Mouse (Mus musculus) embryo, embryonic 11.5 days (tissue): ENCODE results near the gene Lyrm4.

Source experiments
- DNase-seq: peaks from one replicate; pipeline ENCODE4 v3.0.0-alpha.2; 2012; ENCODE audit warnings: low read depth, low spot score

The Lyrm4 gene

GRCm38 (mm10) chr13:36105591-36105990, 11.7 kb downstream of the Lyrm4 start:
- no peak for DNase-seq

- DNase-seq: no peak
Measured at GRCm38 (mm10) chr13:36096684-36097383, 20.5 kb downstream of the Lyrm4 start.

GRCm38 (mm10) chr13:36088168-36088567, 29.2 kb downstream of the Lyrm4 start:
- DNase-seq: no peak

DNA sequence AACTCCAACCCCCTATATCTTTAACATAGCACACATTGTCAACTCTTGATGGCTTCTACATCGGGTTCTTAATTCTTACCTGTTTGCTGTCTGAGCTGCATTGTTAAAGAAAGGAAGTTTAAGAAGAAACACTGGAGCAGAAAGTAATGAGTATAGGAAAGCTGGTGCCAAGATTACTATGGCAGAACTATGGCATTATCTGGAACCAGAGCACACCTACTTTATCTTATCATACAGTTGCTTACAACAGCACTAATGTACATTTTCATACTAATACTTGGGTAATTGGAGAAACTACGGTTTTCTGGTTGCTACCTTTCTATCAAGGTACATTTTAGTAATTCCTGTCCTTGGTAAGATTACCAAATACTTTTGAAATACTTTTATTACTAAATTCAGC, 29.9 kb downstream of the Lyrm4 start:
- DNase-seq: no peak

DNA sequence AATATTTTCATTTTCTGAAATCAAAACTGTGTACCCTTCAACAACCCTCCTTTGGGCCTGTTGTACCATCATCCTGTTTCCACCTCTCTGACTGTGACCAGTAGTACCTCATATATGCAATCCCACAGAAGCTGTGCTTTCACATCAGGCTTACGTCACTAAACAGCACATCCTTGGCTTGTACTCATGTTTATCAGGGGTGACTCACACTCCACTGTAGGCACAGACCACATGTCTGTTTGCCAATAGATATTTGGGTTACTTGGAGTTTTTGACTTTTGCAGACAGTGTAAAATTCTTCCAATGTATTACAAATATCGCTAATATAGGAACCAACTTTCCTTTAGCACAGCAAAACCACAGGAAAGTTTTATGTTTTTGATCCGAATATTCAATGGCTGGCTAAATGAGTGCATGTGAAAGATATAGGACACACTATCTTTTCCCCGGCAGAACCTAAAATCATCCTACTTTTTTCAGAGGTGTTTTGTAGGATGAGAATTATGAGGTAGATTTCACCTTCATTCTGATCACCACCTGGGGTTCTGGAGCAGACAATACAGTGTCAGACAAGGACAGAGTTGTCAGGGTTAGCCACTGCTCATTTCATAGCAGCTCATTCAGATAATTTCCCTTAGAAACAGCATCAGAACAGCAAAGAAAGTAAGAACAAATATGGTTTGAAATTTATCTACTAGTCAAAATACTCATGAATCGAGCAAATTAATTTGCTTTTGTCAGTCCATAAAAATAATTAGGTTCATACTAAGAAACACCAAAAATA, 30.5 kb downstream of the Lyrm4 start:
- no peak for DNase-seq

DNA sequence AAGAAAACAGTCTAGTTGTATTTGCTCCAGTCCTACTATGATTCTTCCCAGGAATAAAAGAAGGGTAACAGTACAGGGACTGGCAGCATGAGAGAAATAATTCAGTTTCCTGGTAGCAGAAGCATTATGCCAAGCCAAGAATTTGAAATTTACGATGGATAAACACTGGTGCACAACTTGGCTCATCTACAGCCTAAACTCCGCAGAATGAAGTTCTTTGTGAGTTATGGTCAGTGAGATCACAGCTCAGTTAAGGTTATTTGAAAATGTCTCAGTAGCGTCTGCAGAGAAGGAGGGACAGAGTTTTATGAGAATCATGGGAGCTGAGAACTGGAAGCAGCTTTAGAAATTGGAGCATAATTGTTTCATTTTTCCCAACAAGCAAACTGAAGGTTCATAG, 31.4 kb downstream of the Lyrm4 start:
- no peak for DNase-seq

DNA sequence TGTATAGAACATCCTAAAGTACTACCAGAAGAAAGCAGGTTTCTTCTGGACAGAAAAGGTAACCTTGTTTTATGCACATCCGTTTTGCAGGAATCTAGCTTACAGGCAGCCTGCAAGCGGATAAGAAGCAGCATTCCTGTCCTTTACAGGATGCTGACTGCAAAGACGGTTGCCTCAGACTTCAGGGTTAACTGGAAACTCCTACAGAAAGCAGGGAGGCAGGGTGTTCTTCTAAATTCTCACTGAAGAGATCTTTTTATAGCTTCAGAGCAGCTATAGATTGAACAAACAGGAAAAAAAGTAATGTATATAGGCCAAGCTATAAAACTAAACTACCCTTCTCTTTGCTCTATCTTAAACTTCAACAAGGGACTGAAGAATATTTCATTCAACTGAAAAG, 32.6 kb downstream of the Lyrm4 start:
- no peak for DNase-seq

GRCm38 (mm10) chr13:36081591-36081990, 35.7 kb downstream of the Lyrm4 start:
- no peak for DNase-seq

DNA sequence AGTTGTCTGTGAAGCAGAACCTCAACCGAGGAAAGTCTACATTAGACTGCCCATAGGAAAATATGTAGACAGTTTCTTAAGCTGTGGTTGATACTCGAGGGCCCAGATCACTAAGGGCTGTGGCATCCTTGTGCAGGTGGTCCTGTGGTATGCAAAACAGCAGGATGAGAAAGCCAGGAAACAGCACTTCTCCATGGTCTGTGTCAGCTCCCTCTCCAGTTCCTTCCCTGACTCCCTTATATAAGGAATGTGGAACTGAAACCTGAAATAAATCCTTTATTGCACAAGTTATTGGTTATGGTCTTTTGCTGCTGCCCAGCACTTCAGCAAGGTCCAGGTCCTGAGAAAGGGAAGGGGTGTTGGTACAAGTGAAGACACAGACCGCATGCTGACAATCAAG, 42.8 kb downstream of the Lyrm4 start:
- no peak for DNase-seq

- no peak for DNase-seq
Measured at GRCm38 (mm10) chr13:36066676-36067075, 50.6 kb downstream of the Lyrm4 start.

DNA sequence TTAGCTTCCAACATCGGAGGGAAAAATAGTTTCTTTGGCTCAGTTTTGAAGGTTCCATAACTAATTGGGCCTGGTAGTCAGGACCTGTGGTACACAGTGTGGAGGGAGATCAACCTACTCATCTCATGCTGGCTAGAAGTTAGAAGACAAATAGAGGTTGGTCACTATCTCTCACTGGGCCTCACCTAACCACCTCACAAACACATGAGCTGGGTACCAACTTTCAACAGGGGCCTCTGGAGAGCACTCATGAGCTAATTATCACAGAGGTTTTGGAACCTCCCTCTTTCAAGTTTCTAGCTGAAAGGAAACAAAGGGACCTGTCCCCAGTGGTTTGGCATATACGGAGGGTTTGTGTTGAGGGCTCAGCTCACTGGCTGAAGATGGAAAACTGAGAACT, 59.8 kb downstream of the Lyrm4 start:
- DNase-seq: no peak

DNA sequence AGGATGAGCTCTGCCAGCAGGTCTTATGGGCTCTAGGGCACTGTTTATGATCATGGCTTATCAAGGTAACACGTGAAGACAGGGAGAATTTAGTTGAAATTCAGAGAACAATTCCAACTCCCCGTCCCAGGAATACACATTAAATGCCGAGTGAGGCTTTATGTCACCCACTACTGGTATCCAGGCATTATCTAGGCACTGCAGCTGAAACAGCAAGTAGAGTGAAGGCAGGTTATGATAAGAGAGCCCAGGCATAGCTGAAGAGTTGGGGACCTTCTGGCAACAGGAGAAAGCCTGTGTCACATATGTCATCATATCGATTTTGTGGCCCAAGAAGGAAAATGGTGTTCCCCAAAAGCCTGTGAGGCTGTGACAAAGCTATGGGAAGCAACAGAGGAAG, 60.4 kb downstream of the Lyrm4 start:
- no peak for DNase-seq

GRCm38 (mm10) chr13:36056509-36056908, 60.8 kb downstream of the Lyrm4 start:
- DNase-seq: no peak

DNA sequence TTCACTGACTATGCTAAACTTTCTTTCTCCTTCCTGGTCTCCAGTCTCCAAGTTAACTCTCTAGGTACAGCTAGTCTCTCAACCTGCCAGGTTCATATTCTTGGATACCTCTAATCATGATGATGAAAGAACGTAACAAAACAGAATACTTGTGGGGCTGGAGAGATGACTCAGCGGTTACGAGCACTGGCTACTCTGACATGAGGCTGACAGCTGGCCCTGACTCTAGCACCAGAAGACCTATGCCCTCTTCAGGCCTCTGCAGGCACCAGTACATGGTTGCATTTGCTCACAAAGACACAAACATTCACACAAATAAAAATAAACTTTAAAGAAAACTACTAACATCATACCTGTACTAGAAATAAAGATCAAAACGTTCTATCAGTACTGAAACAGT, 81.8 kb downstream of the Lyrm4 start:
- DNase-seq: no peak

- no peak for DNase-seq
Measured at GRCm38 (mm10) chr13:36031959-36032358, 85.4 kb downstream of the Lyrm4 start.

- DNase-seq: peak; percentile 65
Measured at GRCm38 (mm10) chr13:36019309-36020274, 97.7 kb downstream of the Lyrm4 start.

DNA sequence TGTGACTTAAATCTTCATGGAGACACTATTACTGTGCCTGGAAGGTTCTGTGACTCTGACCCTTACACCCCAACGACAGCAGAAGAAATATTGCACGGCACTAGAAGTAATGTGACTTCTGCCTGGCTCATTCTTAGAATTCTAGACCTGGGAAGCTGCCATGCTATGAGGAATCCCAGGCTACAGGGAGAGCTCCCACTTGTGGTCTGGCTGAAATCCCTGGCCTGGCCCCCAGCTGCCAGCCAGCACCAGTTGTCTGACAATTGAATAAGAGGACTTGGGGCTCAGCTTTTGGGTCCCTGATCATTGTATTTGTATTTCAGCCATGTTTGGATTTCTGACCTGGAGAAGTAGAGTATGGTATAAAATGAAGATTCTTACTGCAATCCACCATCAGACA, 99.3 kb downstream of the Lyrm4 start:
- DNase-seq: no peak

GRCm38 (mm10) chr13:36015636-36016035, 101.7 kb downstream of the Lyrm4 start:
- no peak for DNase-seq

DNA sequence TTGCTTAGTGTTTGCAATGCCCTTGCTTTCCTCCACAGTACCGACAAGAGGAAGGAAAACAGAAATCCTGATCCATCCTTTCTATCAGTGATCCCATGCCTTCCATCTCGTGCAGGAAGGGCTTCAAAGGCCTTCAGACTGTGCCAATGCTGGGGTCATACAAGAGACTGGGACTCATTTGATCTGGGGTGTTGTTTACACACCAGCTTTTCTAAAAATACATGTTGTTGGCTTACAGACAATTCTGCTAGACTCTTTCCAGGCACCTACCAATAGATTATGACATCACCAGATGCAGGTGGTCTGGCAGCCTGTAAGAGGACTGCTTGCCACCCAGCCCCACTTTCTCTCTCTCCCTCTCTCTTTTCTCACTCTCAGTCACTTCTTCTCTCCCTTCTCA, 107.3 kb downstream of the Lyrm4 start:
- DNase-seq: no peak

GRCm38 (mm10) chr13:36000798-36001197, 116.5 kb downstream of the Lyrm4 start:
- no peak for DNase-seq

- no peak for DNase-seq
Measured at GRCm38 (mm10) chr13:35997606-35998005, 119.7 kb downstream of the Lyrm4 start.
